Mouse (Mus musculus) MN1 (cell line): ENCODE data around the gene Creb3l2.

Source experiments
- DNase-seq: peaks from one replicate; pipeline ENCODE4 v3.0.0-alpha.2; 2016; ENCODE audit warnings: low spot score

The Creb3l2 gene

GRCm38 (mm10) chr6:37441251-37442011, 515 bp downstream of the Creb3l2 start:
- no peak for DNase-seq

DNA sequence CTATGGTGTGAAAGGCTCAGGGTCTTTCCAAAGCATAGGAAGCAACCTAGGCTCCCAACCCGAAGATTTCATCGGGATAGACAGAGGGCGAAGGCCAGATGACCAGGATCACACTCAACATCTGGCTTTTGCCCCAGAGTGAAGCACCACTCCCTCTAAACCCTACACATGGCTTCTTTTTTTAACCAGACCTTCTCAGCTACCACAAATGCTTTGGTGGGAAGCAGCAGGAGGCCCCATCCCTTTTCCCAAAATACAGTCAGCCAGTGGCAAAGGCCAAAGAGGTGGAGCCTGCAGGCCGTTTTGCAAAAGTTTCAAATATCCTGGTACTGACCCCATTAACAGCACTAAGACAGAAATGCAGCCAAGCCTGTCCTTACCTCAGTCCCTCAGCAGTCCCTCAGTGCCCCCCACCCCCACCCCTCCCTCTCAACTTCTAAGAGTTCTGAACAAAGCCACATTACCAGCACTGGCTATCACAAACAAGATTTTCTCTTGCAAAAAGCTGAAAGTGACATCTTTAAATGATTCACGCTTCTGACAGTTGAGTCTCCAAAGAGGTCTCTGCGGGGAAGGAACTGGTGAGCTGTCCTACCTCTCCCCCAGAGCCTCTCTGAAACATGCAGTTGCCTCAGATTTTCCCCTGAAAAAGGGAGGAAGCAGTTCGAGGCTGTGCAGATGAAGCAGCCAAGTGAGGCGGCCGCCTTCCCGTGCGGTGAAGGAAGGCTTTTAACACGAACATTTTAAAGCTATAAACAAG, 1.3 kb downstream of the Creb3l2 start:
- peak; percentile 13 for DNase-seq

DNA sequence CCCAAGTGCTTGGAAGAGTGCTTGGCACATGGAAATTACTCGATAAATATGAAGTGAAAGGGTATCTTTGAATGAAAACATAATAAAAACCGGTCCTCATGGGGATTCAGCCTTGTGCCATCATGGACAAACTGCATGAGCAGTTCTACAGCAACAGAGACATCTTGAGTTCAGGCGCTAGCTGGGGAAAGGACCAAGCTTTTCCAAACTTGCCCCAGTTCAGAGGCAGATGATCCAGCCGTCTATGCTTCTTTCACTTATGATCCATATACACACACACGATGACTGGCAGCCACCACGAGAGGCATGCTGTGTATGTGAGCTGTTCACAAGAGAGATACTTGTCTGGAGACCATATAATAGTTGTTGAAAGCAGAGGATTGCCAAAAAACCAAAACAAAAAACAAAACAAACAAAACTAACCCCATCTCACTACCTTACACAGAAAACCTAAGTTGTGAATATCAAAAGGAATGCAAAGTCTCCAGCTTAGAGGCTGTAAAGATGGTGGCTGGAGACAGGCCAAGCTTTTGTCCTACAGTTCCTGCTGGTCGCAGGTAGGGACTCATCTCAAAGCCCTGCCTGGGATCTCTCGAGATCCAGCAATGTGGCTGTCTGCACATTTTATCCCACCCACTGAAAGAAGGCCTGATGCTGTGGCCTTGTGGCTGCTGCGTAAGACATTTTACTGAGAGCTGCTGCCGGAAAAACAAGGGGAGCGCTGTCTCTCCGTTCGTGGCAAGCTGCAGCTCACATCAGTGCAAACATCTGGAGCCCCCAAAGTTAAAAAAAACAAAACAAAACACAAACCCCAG, 2.1 kb downstream of the Creb3l2 start:
- DNase-seq, result peak; percentile 61

- DNase-seq, result no peak
These were observed 3.4 kb downstream of the Creb3l2 start for GRCm38 (mm10) chr6:37438510-37438909.

DNA sequence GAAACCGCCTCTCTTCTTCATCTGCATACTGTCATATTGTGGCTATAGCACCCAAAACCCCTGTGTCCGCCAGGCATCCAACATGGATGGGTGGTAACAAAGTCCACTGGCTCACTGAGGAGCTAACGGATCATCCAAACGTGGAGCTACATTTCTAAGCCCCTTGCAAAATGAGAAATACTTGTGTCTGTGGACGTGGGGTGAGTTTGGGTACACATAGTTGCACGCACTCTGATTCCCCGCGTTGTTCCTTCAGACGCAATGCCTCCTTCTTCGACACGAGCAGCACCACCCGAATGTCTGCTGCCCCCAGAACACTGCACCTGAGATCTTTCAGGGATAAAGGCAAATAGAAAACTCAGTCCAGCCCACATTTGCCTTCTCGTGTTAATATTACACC, 4.9 kb downstream of the Creb3l2 start:
- DNase-seq, result no peak

DNA sequence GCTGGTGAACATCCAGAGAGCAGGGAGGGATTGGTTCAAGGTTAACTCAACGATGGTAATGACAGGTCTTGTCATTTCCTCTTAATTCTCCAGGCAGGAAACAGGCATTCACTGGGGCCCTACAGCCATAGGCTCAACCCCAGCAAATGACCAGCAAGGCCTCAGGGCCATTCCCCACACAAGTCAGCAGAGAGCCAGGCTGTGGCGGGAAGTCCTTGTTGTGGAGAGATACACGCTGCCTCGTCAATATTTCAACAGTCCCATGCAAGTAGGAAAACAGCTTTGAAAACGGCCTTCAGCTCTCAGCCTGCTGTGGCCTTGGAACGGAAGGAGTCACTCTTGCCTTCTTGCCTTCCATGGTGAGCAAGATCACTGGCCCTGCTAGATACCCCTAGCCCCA, 6.6 kb downstream of the Creb3l2 start:
- no peak for DNase-seq

GRCm38 (mm10) chr6:37429849-37430470, 12.0 kb downstream of the Creb3l2 start:
- DNase-seq, result no peak

DNA sequence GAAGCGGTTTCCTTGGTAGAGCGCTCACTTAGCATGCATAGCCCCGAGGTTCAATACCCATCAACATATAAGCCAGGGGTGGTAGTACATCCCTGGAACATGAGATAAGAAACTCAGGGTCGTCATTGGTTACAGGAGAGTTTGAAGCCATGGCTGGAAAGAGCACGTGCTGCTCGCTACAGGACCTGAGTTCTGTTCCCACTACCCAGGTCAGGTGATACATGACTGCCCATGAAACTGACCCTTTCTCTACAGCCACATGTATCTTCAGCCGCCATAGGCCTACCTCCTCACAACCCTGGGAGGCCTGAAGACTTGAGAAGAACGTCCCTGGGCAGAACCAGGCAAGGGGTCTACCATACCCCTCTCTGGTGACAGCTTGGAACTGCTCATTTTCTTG, 13.0 kb downstream of the Creb3l2 start:
- DNase-seq, result no peak

DNA sequence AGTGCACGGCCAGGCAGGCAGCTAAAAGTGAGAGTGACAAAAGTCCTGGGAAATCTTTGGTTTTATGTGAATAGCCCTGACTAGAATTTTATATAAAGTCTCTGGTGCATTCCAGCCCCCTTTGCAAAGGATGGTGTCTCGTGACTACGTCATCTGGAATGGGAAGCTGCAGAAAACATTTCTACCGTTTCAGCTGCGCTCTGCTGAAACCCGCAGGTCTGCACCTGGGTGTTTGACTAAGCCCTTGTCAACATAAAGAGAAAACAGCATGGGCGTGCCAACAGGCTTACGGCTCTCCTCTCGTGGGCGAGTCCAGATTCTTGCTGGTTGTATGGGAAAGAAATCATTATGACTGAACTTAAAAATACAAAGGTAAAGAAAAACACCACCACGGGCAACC, 13.9 kb downstream of the Creb3l2 start:
- DNase-seq, result no peak

GRCm38 (mm10) chr6:37426615-37427014, 15.3 kb downstream of the Creb3l2 start:
- no peak for DNase-seq

GRCm38 (mm10) chr6:37425833-37426232, 16.1 kb downstream of the Creb3l2 start:
- DNase-seq, result no peak

DNA sequence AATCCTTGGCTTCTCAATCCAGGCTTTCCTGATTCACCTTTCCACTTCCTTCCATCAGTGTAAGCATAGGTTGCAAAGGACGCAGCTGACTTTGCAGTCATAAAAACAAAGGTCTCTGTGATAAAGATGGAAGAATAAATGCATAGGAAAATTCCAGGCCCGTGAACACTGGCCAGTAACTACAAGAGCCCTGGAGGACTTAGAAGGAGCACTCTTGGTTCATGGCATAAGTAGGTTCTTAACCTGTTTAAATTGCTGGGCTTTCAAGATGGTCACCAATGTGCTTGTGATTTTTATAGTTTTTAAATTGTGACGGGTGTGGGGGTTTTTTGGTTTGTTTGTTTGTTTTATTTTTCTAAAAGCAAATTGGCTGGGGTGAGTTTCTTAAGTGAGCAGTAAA, 16.9 kb downstream of the Creb3l2 start:
- no peak for DNase-seq

DNA sequence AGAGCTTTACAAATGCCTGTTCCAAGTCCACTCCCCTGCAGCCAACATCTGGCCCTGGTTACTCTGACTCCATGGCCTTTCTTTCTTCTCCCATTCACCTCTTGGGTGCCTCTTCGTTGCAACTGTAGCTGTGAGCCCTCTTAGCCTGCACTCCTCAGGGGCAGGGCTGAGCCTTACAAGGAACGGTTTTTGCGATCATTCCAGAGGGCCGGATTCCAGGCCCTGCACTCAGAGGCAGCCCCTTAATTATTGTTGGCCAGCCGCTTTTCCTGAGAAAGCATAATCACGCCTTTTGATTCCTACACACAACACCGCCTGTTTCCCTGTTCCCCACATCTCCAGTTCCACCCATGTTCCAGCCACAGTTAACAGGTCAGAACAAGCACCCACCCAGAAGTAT, 17.6 kb downstream of the Creb3l2 start:
- no peak for DNase-seq

- DNase-seq, result no peak
These were observed 18.6 kb downstream of the Creb3l2 start for GRCm38 (mm10) chr6:37423386-37423785.

DNA sequence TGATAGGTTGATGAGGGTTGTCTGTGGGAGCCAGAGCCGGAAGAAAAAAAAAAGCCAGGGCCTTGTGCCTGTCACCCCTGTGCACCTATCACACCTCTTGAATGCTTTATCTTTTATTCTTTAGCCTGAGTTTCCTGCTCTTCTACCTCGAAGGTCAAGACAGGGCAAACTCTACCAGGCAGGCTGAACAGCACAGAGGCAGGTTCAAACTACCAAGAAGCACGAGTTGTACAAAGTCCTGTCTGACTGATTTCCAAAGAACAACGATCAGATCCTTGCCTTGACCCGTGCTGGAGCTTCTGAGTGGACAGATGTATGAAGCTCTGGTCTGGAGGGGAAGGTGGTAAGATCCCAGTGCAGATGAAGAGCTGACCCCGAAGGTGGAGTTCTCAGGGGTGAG, 20.8 kb downstream of the Creb3l2 start:
- no peak for DNase-seq

DNA sequence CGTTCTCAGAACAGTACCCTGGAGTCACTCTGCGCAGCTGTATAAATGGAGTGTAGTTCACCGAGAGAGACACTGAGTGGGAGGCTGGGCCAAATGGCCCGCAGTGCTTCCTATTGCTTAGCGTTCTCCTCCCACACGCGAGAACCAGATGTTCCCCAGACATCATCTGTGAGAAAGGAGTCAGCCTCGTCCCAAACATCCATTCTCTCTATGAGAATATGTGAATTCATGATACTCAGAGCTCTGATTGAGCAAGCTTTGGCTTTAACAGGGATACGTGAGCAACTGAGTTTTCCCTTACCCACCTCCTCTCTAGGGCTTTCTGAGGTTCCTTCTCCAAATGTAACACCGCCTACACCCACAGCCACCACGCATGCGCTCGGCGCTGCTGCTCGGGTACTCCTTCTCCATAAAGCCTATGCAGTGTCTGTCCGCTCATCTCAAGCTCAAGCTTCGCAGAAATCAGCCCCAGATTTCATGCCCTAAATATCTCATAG, 22.5 kb downstream of the Creb3l2 start:
- DNase-seq, result no peak

DNA sequence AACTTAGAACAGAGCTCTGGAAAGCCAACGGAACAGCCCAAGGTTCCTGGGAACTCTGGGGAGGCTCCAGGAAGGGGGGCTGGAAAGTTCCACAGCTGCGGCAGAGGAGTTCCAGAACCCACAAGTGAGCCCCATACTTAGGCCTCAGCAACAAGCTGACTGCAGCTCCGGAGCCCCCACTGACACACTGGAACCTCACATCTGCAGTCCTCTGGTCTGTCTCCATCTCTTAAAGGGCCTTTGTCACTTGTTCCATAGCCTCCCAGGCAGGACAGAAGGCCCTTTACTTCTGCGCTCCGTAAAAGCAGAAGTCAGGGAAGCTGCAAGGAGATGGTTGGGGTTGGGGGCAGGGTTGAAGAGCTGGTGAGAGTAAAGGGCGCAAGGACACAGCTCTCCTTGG, 23.0 kb downstream of the Creb3l2 start:
- DNase-seq, result no peak

DNA sequence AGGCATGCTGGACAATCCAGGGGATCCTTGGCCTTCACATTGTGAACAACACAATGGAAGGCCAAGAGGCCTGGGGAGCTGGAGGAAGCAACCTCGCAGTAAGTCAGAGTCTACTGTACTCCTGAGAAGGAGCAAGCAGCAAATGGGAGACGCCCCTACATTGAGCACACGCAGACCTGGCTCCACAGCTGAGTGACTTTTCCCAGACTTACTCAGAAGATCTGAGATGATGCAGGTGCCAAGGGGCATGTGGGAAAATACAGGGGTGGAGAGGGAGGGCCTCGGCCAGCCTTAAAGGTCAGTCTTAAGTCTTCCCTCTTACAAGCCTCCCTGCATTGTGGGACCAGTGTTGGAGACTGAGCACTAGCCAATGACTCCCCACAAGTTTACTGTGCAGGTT, 25.2 kb downstream of the Creb3l2 start:
- no peak for DNase-seq

GRCm38 (mm10) chr6:37415505-37415904, 26.4 kb downstream of the Creb3l2 start:
- no peak for DNase-seq

GRCm38 (mm10) chr6:37415034-37415433, 26.9 kb downstream of the Creb3l2 start:
- DNase-seq, result no peak

- DNase-seq, result no peak
These were observed 27.4 kb downstream of the Creb3l2 start for GRCm38 (mm10) chr6:37414576-37414975.

DNA sequence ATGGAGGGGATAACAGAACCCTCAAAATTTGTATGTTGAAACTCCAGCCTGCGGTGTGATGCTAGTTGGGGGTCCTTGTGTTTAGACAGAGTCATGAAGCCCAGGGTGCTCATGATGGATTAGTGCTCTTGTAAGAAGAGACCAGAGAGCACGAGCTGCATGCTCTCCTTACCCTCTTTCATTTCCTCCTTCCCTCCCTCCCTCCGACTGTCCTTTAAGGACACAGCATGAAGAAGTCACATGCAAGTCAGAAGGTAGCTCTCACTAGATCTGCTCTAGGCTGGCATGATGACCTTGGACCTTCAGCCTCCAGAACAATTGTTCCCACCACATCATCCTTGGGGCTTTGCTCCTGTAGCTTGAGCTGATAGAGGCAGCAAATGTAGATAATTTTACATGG, 30.2 kb downstream of the Creb3l2 start:
- DNase-seq, result no peak
